Mouse (Mus musculus) embryonic facial prominence, embryonic 12.5 days (tissue): Measurements from ENCODE around the gene Sec22a. TPM values are rescaled to one million over a fixed set of nuclear protein-coding genes. Genes with fewer than 3 reads are reported as not detected.

Experiments
- ATAC-seq: fragments of 200-750 bp; cut with Nextera tagmentation; 2 replicates; pipeline ENCODE4 v1.8.0; 2017; ENCODE audit not compliant: insufficient number of reproducible peaks, insufficient read depth, low FRiP score, low TSS enrichment
- H3K27ac ChIP-seq: fragments of 300-500 bp; sonication (generic); 2 replicates; pipeline ENCODE4 v1.5.1; 2016; ENCODE audit warnings: mild to moderate bottlenecking
- H3K27me3 ChIP-seq: fragments of 300-500 bp; sonication (generic); 2 replicates; pipeline ENCODE4 v1.6.1; 2016; ENCODE audit warnings: mild to moderate bottlenecking, moderate library complexity
- H3K36me3 ChIP-seq: fragments of 300-500 bp; sonication (generic); 2 replicates; pipeline ENCODE4 v1.6.1; 2016; ENCODE audit warnings: mild to moderate bottlenecking
- H3K4me1 ChIP-seq: fragments of 300-500 bp; sonication (generic); 2 replicates; pipeline ENCODE4 v1.6.1; 2016
- H3K4me2 ChIP-seq: fragments of 300-500 bp; sonication (generic); replicated peaks from 2 replicates; pipeline ENCODE4 v1.6.1; 2016; ENCODE audit warnings: mild to moderate bottlenecking, moderate library complexity
- H3K4me3 ChIP-seq: fragments of 300-500 bp; sonication (generic); 2 replicates; pipeline ENCODE4 v1.5.1; 2016; ENCODE audit warnings: mild to moderate bottlenecking
- H3K9ac ChIP-seq: fragments of 300-500 bp; sonication (generic); 2 replicates; pipeline ENCODE4 v1.6.1; 2016; ENCODE audit warnings: mild to moderate bottlenecking, moderate library complexity
- H3K9me3 ChIP-seq: fragments of 300-500 bp; sonication (generic); 2 replicates; pipeline ENCODE4 v1.6.1; 2016; ENCODE audit warnings: mild to moderate bottlenecking, moderate library complexity
- WGBS: fragments of 180-500 bp; shearing (Covaris S2); methylation state at CpG from one replicate; pipeline ENCODE4 v1.1.7; 2016; 5-methylcytosine and 5-hydroxymethylcytosine counted together
- polyA plus RNA-seq: library from polyadenylated mRNA; unstranded; fragments of >200 nt; fragmentation: Nextera tagmentation; extraction: Ambion mirVana; gene quantifications from 2 replicates; pipeline ENCODE4 v1.2.1, GENCODE M21; 2016

Sec22a gene
- polyA plus RNA-seq, 1 experiment from 2014 or later, result 44.1 TPM

DNA sequence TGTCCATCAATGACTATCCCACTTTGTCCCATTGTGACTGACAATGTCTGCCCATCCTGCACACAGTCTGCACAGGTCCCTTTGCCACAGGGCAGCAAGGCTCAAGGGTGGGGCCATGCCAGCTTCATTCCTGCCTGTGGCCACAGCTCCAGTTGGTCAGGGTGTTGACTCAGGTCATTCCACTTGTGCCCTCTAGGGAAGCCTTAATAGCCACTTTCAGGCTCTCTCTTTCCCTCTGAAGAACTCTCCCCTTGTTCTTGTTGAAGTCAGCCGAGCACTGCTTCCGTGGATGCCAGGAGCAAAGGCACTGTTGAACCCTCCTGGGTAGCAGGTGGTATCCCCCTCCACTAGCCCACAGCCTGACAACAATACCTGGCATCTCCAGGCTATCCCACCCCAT, 81.3 kb downstream of the Sec22a start:
- Histone ChIP-seq H3K4me3 (no peak overlapping the region), H3K36me3 (peaks cover 8% of the 10 kb centered on the region), H3K9me3 (no peaks in the 10 kb centered on the region), H3K4me2 (no peak overlapping the region), H3K27ac (no peak overlapping the region), H3K9ac (no peak overlapping the region), H3K4me1 (no peaks in the 10 kb centered on the region), H3K27me3 (no peaks in the 10 kb centered on the region)
- ATAC-seq, result no peak
- WGBS, result 76% methylated on average over 2 of the region's 2 CpGs

- no peaks in the 10 kb centered on the region for H3K36me3 ChIP-seq
- H3K9me3 ChIP-seq, result no peaks in the 10 kb centered on the region
- H3K27me3 ChIP-seq, result 0 out of 2 replicates have a peak, but pooled peaks cover 4% of the 10 kb centered on the region
- no peak overlapping the region for H3K4me3 ChIP-seq
- no peak for ATAC-seq
- no peak overlapping the region for H3K27ac ChIP-seq
- WGBS, result 82% methylated on average over 6 of the region's 6 CpGs
- H3K9ac ChIP-seq, result no peak overlapping the region
- no peak overlapping the region for H3K4me2 ChIP-seq
- H3K4me1 ChIP-seq, result no peaks in the 10 kb centered on the region
Measured at GRCm38 (mm10) chr16:35278166-35278565, 85.6 kb downstream of the Sec22a start.

DNA sequence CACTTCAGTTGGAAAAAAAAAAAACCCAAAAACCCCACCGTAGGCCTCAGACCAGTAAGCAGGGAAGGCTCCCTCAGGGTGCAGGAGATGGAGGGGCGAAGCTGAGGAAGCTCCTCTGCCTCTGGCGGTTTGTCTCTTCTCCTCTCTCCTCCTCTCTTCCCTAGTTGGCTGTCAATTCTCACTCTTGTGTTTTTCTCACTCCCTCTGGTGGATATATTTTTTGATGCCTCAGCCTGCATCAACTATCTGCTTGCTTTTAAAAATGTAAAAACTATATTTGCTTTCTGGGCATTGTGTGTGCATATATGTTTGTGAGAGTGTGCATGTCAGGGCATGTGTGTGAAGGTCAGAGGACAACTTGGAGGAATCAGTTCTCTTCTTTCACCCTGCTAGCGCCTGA, 91.3 kb downstream of the Sec22a start:
- no peaks in the 10 kb centered on the region for H3K9me3 ChIP-seq
- no peak for ATAC-seq
- no peaks in the 10 kb centered on the region for H3K4me1 ChIP-seq
- 0 out of 2 replicates have a peak, but pooled peaks cover 4% of the 10 kb centered on the region for H3K27me3 ChIP-seq
- no peak overlapping the region for H3K9ac ChIP-seq
- H3K27ac ChIP-seq, result no peak overlapping the region
- WGBS, result 42% methylated on average over 4 of the region's 4 CpGs
- H3K36me3 ChIP-seq, result no peaks in the 10 kb centered on the region
- H3K4me2 ChIP-seq, result no peak overlapping the region
- H3K4me3 ChIP-seq, result no peak overlapping the region

- H3K27me3 ChIP-seq, result 0 out of 2 replicates have a peak, but pooled peaks cover 4% of the 10 kb centered on the region
- no peaks in the 10 kb centered on the region for H3K4me1 ChIP-seq
- H3K27ac ChIP-seq, result no peak overlapping the region
- H3K4me2 ChIP-seq, result no peak overlapping the region
- WGBS, result 31% methylated on average over 4 of the region's 4 CpGs
- no peak overlapping the region for H3K4me3 ChIP-seq
- H3K36me3 ChIP-seq, result no peaks in the 10 kb centered on the region
- no peak overlapping the region for H3K9ac ChIP-seq
- ATAC-seq, result no peak
- H3K9me3 ChIP-seq, result no peaks in the 10 kb centered on the region
Measured at GRCm38 (mm10) chr16:35271572-35271971, 92.1 kb downstream of the Sec22a start.

DNA sequence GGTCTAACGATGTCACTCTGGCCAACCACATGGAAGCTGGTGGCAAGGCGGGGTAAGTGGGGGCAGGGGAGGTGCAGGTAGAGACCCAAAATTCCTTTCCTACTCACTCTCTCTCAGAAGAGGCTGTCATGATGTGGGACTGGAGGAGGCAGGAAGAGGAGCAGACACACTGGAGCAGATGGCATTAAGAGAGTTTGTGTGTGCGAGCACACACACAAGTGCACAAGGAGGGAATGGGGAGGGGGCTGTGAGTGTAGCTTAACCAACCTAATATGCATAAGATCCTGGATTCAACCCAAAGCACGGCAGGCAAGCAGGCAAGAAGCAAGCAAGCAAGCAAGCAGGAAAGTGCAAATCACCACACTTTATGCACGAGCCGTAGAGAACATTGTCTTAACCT, 92.8 kb downstream of the Sec22a start:
- Histone ChIP-seq H3K9ac (no peak overlapping the region), H3K4me2 (no peak overlapping the region), H3K4me1 (no peaks in the 10 kb centered on the region), H3K9me3 (no peaks in the 10 kb centered on the region), H3K27me3 (0 out of 2 replicates have a peak, but pooled peaks cover 4% of the 10 kb centered on the region), H3K4me3 (no peak overlapping the region), H3K27ac (no peak overlapping the region), H3K36me3 (no peaks in the 10 kb centered on the region)
- ATAC-seq, result no peak
- WGBS, result 76% methylated on average over 6 of the region's 6 CpGs

DNA sequence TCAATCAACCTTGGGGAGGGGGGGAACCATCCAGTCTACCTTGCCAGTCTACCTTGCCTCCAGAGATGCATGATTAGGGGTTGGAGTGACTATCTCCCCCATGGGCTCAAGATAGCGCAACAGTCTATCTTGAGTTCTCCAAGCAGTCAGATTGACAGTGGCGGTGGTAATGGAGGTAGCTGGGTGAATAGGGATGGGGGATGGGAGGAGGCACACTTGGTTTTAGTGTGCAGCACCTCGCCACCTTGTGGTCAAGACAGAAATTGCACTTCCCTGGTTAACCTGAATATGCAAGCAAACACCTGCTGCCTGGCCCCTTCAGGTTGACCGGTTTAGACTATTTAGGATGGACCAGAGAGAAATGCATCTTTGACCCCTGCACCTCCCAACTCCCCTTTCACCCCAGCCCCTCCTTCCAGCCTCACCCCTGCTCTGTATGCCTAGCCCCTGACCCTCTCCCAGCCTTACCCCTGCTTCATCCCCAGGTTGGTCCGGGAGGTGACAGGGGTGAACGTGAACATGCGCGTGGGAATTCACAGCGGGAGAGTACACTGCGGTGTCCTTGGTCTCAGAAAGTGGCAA, 93.3 kb downstream of the Sec22a start:
- WGBS, result 40% methylated on average over 10 of the region's 10 CpGs
- Histone ChIP-seq H3K4me2 (no peak overlapping the region), H3K9me3 (no peaks in the 10 kb centered on the region), H3K4me1 (no peaks in the 10 kb centered on the region), H3K27ac (no peak overlapping the region), H3K4me3 (no peak overlapping the region), H3K27me3 (0 out of 2 replicates have a peak, but pooled peaks cover 4% of the 10 kb centered on the region), H3K9ac (no peak overlapping the region), H3K36me3 (no peaks in the 10 kb centered on the region)
- no peak for ATAC-seq

Other genes with a start within 250 kb of the Sec22a start
- 2.1 and 2.6 TPM in 2 replicates for gene Adcy5, start 209.0 kb downstream of the Sec22a start, polyA plus RNA-seq
- gene Pdia5, start 127.0 kb upstream of the Sec22a start, polyA plus RNA-seq, result 28.5 and 28.9 TPM in 2 replicates
- gene Sema5b, start 177.2 kb upstream of the Sec22a start, polyA plus RNA-seq, result 9.2 and 11.3 TPM in 2 replicates